Mouse (Mus musculus) midbrain, postnatal 0 days (tissue): ENCODE results near the gene Zdhhc20. TPM values are rescaled to one million over a fixed set of nuclear protein-coding genes. Genes with fewer than 3 reads are reported as not detected.

Experiments
- ATAC-seq: fragments of 200-750 bp; cut with Nextera tagmentation; 2 replicates; pipeline ENCODE4 v1.8.0; 2017; ENCODE audit warnings: moderate number of reproducible peaks, mild to moderate bottlenecking, moderate TSS enrichment, moderate library complexity; ENCODE audit not compliant: low FRiP score
- DNase-seq: peaks from one replicate; pipeline ENCODE4 v3.0.0-alpha.2; 2015; ENCODE audit warnings: low spot score
- H3K27ac ChIP-seq: fragments of 300-500 bp; sonication (generic); 2 replicates; pipeline ENCODE4 v1.5.1; 2014; ENCODE audit warnings: low read depth, mild to moderate bottlenecking, low read length, mixed read lengths
- H3K27me3 ChIP-seq: fragments of 300-500 bp; sonication (generic); 2 replicates; pipeline ENCODE4 v1.6.1; 2014; ENCODE audit warnings: low read length, control low read depth, mixed read lengths; ENCODE audit not compliant: insufficient read depth
- H3K36me3 ChIP-seq: fragments of 300-500 bp; sonication (generic); 2 replicates; pipeline ENCODE4 v1.6.1; 2014; ENCODE audit warnings: low read length, control low read depth, mixed read lengths; ENCODE audit not compliant: insufficient read depth
- H3K4me1 ChIP-seq: fragments of 300-500 bp; sonication (generic); 2 replicates; pipeline ENCODE4 v1.6.1; 2014; ENCODE audit warnings: mild to moderate bottlenecking, control low read depth, antibody characterized with exemption, low read length, mixed read lengths; ENCODE audit not compliant: insufficient read depth
- H3K4me2 ChIP-seq: fragments of 300-500 bp; sonication (generic); 2 replicates; pipeline ENCODE4 v1.6.1; 2014; ENCODE audit warnings: low read depth, mild to moderate bottlenecking, low read length, mixed read lengths; ENCODE audit not compliant: poor library complexity, severe bottlenecking
- H3K4me3 ChIP-seq: fragments of 300-500 bp; sonication (generic); 2 replicates; pipeline ENCODE4 v1.5.1; 2014; ENCODE audit warnings: low read depth, mild to moderate bottlenecking, low read length, moderate library complexity
- H3K9ac ChIP-seq: fragments of 300-500 bp; sonication (generic); replicated peaks from 2 replicates; pipeline ENCODE4 v1.6.1; 2014; ENCODE audit warnings: mild to moderate bottlenecking, low read length, moderate library complexity, mixed read lengths; ENCODE audit not compliant: poor library complexity, severe bottlenecking
- H3K9me3 ChIP-seq: fragments of 300-500 bp; sonication (generic); 2 replicates; pipeline ENCODE4 v1.6.1; 2016; ENCODE audit warnings: low read length, control low read depth
- CTCF ChIP-seq: IDR thresholded peaks from 2 replicates; pipeline ENCODE4 v1.5.1; 2016; ENCODE audit warnings: antibody characterized with exemption, mild to moderate bottlenecking
- WGBS: fragments of 180-500 bp; shearing (Covaris S2); extraction: QIAGEN DNeasy Blood & Tissue Kit; methylation state at CpG from one replicate; pipeline ENCODE4 v1.1.7; 2014; 5-methylcytosine and 5-hydroxymethylcytosine counted together
- polyA plus RNA-seq: library from polyadenylated mRNA; unstranded; fragments of >200 nt; fragmentation: Nextera tagmentation; extraction: Ambion mirVana; gene quantifications from 2 replicates; pipeline ENCODE4 v1.2.1, GENCODE M21; 2015
- total RNA-seq: library from RNA; depleted of rRNA; stranded (reverse); fragments of >200 nt; gene quantifications from 2 replicates; pipeline ENCODE4 v1.2.3, GENCODE M21; 2014

Gene Zdhhc20
- total and polyA plus RNA-seq, 2 experiments from 2014 or later = 21.5 to 33.2 TPM

DNA sequence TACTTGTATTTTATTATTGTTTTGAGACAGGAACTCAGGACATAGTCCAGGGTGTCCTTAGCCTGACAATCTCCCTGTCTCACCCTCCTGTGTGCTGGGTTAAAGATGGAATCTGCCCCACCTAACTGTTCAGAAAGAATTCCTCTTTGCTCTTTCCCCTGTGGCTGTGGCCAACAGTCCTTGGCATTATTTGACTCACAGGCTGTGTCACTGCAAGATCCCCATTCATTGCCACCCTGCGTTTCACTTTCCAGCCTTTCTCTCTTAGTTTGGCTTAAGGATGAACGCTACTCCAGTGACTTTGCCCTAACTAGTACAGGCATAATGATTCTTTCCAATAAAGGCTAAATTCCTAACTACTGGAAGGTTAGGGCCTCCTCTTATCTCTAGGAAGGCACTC is 4.3 kb upstream of the Zdhhc20 start:
- no peak overlapping the region for H3K4me3 ChIP-seq
- H3K4me2 ChIP-seq = no peak overlapping the region
- TF ChIP-seq CTCF = no peak
- no peak overlapping the region for H3K27ac ChIP-seq
- 87% methylated on average over 2 of the region's 2 CpGs for WGBS
- H3K9me3 ChIP-seq = no peaks in the 10 kb centered on the region
- H3K9ac ChIP-seq = no peak overlapping the region
- H3K27me3 ChIP-seq = no peaks in the 10 kb centered on the region
- H3K36me3 ChIP-seq = no peaks in the 10 kb centered on the region
- no peaks in the 10 kb centered on the region for H3K4me1 ChIP-seq
- ATAC-seq (no peak), DNase-seq (no peak)

- no peak for DNase-seq
- Histone ChIP-seq H3K4me3 (no peak overlapping the region), H3K4me1 (peaks cover 4% of the 10 kb centered on the region; the same call in 1 of the 2 replicates), H3K27me3 (no peaks in the 10 kb centered on the region), H3K4me2 (no peak overlapping the region), H3K9me3 (no peaks in the 10 kb centered on the region), H3K9ac (no peak overlapping the region), H3K27ac (no peak overlapping the region), H3K36me3 (no peaks in the 10 kb centered on the region)
- 100% methylated on average over 1 of the region's 1 CpGs for WGBS
- TF ChIP-seq CTCF = no peak
- ATAC-seq = no peak
These were observed 2.9 kb upstream of the Zdhhc20 start for GRCm38 (mm10) chr14:57892961-57893360.

GRCm38 (mm10) chr14:57889541-57890010 is 500 bp downstream of the Zdhhc20 start:
- DNase-seq = peak; percentile 63
- Histone ChIP-seq H3K27me3 (no peaks in the 10 kb centered on the region), H3K4me3 (peak overlapping the region; percentile 91), H3K36me3 (no peaks in the 10 kb centered on the region), H3K4me1 (peaks cover 5% of the 10 kb centered on the region; the same call in 1 of the 2 replicates), H3K9ac (peak overlapping the region; percentile 90), H3K4me2 (peak overlapping the region; percentile 57), H3K27ac (peak overlapping the region; percentile 86), H3K9me3 (no peaks in the 10 kb centered on the region)
- TF ChIP-seq CTCF = no peak
- under 1% methylated on average over 37 of the region's 37 CpGs for WGBS
- peak; percentile 53 for ATAC-seq

DNA sequence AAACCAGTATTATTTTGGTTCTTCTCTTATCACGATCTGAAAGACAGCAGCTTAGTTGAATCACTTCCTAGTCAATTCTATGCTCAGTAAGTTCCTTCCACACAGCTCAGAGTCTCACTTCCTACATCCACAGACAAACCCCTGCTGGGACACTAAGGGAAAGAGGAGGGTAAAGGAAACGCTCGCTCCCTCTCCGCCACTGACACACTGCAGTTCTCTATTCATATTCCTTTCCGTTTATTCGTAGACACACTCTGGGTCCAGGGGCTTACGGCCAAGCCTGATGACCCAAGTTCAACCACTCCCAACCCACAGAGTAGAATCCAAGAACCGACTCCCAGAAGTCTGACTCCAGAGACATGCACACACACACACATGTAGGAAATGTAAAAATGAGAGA is 2.9 kb downstream of the Zdhhc20 start:
- Histone ChIP-seq H3K9me3 (no peaks in the 10 kb centered on the region), H3K27me3 (no peaks in the 10 kb centered on the region), H3K4me1 (peaks cover 5% of the 10 kb centered on the region; the same call in 1 of the 2 replicates), H3K4me2 (no peak overlapping the region), H3K9ac (no peak overlapping the region), H3K36me3 (no peaks in the 10 kb centered on the region), H3K27ac (no peak overlapping the region), H3K4me3 (no peak overlapping the region; the same call in 1 of the 2 replicates)
- ATAC-seq (no peak), DNase-seq (no peak)
- no peak for TF ChIP-seq CTCF
- 57% methylated on average over 8 of the region's 8 CpGs for WGBS

- WGBS = 94% methylated on average over 2 of the region's 2 CpGs
- Histone ChIP-seq H3K27me3 (no peaks in the 10 kb centered on the region), H3K9me3 (no peaks in the 10 kb centered on the region), H3K36me3 (no peaks in the 10 kb centered on the region), H3K9ac (no peak overlapping the region), H3K4me3 (no peak overlapping the region), H3K4me1 (peaks cover 5% of the 10 kb centered on the region; the same call in 1 of the 2 replicates), H3K27ac (no peak overlapping the region), H3K4me2 (no peak overlapping the region)
- no peak for DNase-seq
- no peak for TF ChIP-seq CTCF
- ATAC-seq = no peak
These were observed 4.0 kb downstream of the Zdhhc20 start for GRCm38 (mm10) chr14:57886032-57886431.

GRCm38 (mm10) chr14:57883341-57883740 is 6.7 kb downstream of the Zdhhc20 start:
- ATAC-seq (no peak), DNase-seq (no peak)
- no peaks in the 10 kb centered on the region for H3K36me3 ChIP-seq
- H3K9me3 ChIP-seq = no peaks in the 10 kb centered on the region
- 92% methylated on average over 3 of the region's 3 CpGs for WGBS
- no peak overlapping the region for H3K4me3 ChIP-seq
- H3K27me3 ChIP-seq = no peaks in the 10 kb centered on the region
- H3K4me2 ChIP-seq = no peak overlapping the region
- TF ChIP-seq CTCF = no peak
- H3K9ac ChIP-seq = no peak overlapping the region
- H3K27ac ChIP-seq = no peak overlapping the region
- H3K4me1 ChIP-seq = peaks cover 8% of the 10 kb centered on the region
